Mouse (Mus musculus) spleen, adult 12 weeks (tissue): ENCODE measurements around the gene Sall1.

Source experiments
- DNase-seq: peaks from one replicate; pipeline ENCODE4 v3.0.0; 2022; ENCODE audit warnings: low spot score

Sall1 gene

GRCm38 (mm10) chr8:88991780-88992509 is 52.0 kb downstream of the Sall1 start:
- DNase-seq = no peak

GRCm38 (mm10) chr8:88991176-88991575 is 52.8 kb downstream of the Sall1 start:
- no peak for DNase-seq

- no peak for DNase-seq
Observed at GRCm38 (mm10) chr8:88989002-88989401, 55.0 kb downstream of the Sall1 start.

- DNase-seq = no peak
Observed at GRCm38 (mm10) chr8:88983468-88983867, 60.5 kb downstream of the Sall1 start.
